Mouse (Mus musculus): ENCODE data around the gene Gm10065.
"Not testable (repeated sequence)": the region's sequence is repeated elsewhere in the genome, so short reads cannot be mapped to it uniquely, and the experiment has no call there.

Gene Gm10065

DNA sequence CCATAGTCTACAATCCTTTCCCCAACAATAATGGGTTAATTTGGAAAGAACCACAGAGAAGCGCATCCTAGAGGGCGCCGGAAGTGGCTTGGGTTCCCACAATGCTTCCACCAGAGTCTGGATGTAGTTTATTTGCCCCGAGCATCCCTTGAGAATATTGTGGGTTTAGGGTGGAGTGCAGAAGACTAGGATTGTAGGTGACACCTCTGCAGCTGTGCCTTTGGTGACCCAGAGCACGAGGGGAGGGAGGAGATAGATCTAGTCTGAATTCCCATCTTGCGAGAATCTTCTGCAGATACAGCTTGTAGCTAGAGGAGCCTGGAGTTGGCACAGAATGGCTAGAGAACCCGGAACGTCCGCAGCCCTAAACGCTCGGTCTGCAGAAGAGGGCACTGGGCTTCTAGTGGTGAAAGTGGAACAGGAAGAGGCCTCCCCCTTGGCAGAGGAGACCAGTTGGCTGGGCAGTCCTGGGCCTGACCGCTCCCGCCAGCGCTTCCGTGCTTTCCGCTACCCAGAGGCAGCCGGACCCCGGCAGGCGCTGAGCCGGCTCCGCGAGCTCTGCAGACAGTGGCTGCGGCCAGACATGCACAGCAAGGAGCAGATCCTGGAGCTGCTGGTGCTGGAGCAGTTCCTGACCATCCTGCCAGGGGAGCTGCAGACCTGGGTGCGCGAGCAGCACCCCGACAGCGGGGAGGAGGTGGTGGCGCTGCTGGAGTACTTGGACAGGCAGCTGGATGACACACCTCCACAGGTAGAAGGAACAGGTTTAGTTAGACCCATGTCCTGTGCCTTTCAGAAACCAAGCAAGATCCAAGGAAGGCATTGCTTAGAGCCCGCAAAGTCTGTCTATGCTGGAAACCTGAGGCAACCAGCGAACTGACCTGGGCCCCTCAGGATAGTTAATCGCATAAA, at the start of gene Gm10065, which contains the start of gene Zkscan4:
Gene Gm10065 (minus strand): TSS at position 683 of the 912 bp plus-strand sequence.
Gene Zkscan4 (plus strand): TSS at position 149 of the 912 bp plus-strand sequence.
- peak; percentile 94 for ATAC-seq (ENCODE audit: insufficient number of reproducible peaks, low FRiP score, low TSS enrichment)

- peak; percentile 100 for ATAC-seq (ENCODE audit: insufficient number of reproducible peaks, low FRiP score, low TSS enrichment)
These were observed 27.0 kb upstream of the Gm10065 start for GRCm38 (mm10) chr13:21506221-21506649.

DNA sequence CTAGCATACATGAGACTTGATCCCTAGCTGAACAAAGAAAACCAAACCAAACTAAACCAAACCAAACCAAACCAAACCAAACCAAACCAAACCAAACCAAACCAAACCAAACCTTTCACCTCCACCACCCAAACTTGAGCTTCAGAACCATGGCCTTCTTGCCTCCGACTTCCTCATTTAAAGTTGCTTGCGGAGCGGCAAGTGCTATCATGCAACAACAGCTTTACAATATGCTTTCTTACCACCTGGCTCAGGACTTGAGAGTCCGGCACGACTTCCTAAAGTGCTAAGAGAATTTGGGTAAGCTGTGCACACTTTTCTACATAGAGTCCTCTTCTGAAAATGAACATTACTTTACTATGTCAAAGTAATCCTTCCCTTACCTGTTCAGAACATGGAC, 23.1 kb upstream of the Gm10065 start:
- ATAC-seq (ENCODE audit: insufficient number of reproducible peaks, low FRiP score, low TSS enrichment): no peak

DNA sequence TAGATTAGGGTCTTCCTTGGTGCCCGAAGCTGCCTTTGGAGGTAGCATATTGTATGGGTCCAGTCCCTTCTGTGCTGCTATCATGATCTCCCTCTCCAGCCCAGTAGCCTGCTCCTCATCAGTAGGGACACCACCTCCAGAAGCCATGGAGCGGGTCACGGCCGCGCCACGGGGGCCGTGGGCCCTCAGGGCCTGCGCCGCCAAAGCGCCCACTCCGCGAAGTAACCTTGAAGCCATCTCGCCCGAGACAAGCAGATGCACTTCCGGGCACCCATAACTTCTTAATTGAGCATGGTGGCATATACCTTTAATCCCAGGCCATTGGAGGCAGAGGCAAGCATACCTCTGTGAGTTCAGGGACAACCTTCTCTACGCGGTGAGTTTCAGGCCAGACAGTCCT, 21.9 kb upstream of the Gm10065 start, which contains the start of gene Gm11273:
Gene Gm11273 (minus strand): TSS at position 237 of the 400 bp plus-strand sequence.
- ATAC-seq (ENCODE audit: insufficient number of reproducible peaks, low FRiP score, low TSS enrichment): not testable (repeated sequence)

DNA sequence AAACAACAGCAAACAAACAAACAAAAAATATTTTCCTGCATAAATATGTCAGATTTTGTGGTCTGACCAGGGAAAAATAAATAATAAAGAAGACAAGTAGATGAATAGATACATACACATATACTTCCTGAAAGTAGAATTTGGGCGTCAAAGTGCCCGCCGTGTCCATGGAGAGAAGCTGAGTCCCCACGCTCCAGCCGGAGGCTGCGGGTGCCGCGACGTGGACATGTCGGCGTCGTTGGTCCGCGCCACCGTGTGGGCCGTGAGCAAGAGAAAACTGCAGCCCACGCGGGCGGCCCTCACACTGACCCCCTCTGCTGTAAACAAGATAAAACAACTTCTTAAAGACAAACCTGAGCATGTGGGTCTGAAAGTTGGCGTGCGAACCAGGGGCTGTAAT, 15.8 kb upstream of the Gm10065 start, which contains the start of gene AK157302:
Gene AK157302 (plus strand): TSS at position 144 of the 400 bp plus-strand sequence.
- no peak for ATAC-seq (ENCODE audit: insufficient number of reproducible peaks, low FRiP score, low TSS enrichment)

GRCm38 (mm10) chr13:21492847-21493246, 13.6 kb upstream of the Gm10065 start:
- no peak for ATAC-seq (ENCODE audit: insufficient number of reproducible peaks, low FRiP score, low TSS enrichment)

- no peak for ATAC-seq (ENCODE audit: insufficient number of reproducible peaks, low FRiP score, low TSS enrichment)
These were observed 7.6 kb upstream of the Gm10065 start for GRCm38 (mm10) chr13:21486881-21487280.

DNA sequence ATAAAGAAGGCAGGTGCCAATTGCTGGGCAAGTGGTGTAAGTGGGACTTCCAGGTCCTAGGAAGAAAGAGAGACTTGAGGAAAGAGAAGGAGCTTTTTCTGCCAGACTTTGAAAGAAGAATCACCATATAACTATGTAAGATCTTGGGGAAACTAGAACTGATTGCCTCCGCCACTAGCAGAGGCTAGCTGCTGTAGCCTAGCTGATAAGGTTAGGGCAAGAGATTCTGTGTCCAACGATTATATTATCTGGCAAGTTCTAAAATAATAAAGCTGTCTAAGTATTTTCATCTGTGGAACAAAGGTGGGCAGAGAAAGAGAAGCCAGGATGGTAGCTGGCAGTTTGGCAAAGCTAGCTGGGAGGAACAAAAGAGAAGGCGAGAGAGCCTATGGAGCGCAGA, 6.8 kb downstream of the Gm10065 start:
- no peak for ATAC-seq (ENCODE audit: insufficient number of reproducible peaks, low FRiP score, low TSS enrichment)

GRCm38 (mm10) chr13:21469097-21469496, 10.1 kb downstream of the Gm10065 start:
- no peak for ATAC-seq (ENCODE audit: insufficient number of reproducible peaks, low FRiP score, low TSS enrichment)

DNA sequence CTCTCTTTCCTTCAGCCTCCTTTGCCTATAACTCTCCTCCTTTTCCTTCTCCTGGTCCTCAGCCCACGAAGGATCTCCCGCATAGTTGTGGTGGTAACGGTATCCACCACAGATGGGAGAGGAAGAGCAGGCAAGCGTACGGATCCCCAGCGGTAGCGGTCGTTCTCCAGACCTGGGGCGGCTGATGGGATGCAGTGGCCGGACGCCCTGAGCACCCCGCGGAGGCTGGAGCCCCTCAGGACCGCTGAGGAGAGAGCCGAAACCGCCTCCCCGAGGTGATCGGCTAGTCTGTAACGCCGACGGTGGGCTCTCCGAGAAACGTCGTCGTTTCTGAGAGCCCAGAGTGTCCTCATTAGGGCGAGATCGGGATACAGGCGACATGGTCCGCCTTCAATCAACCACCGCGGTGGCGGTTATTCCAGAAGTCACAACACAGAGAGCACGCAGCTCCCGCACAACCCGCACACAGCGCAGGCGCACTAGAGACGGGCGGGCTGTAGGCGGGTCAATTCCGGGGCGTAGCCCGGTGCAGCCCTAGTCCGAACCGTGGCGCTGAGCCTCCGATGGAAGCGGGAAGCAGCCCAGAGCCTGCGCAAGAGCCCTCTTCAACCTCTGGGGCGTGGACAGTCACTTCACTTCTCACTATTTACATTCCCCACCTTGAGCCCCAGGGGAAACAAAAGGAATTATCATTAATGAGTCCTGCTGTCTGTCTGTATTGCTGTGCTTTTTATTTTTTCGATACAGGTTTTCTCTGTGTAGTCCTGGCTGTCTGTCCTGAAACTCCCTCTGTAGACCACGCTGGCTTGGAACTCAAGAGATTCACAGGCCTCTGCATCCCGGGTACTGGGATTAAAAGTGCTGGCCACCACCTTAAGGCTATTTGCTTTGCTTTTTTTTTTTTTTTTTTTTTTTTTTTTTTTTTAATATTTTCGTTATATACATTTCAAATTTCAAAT, 10.9 kb downstream of the Gm10065 start, which contains the start of gene Nkapl:
Gene Nkapl (minus strand): TSS at position 449 of the 959 bp plus-strand sequence.
- ATAC-seq (ENCODE audit: insufficient number of reproducible peaks, low FRiP score, low TSS enrichment): peak; percentile 100

- ATAC-seq (ENCODE audit: insufficient number of reproducible peaks, low FRiP score, low TSS enrichment): no peak
These were observed 11.9 kb downstream of the Gm10065 start for GRCm38 (mm10) chr13:21467336-21467735.

DNA sequence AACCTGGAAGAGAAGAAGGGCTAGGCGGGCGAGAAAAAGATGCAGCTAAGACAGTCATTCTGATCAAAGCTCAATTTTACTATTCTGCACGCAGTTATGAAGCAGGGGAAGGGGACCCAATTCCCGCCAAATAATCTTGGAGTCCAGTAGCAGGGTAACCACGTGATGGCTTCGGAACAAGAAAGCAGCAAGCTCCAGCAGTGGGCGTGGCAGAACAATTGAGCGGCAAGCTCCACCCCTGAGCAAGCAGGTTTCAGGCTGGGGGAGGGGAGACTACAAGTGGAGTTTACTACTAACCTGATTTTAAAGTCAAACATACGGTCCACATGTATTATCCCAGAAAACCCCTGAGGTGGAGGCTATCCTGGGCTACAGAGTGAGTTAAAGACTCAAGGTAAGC, 16.7 kb downstream of the Gm10065 start:
- ATAC-seq (ENCODE audit: insufficient number of reproducible peaks, low FRiP score, low TSS enrichment): not testable (repeated sequence)

DNA sequence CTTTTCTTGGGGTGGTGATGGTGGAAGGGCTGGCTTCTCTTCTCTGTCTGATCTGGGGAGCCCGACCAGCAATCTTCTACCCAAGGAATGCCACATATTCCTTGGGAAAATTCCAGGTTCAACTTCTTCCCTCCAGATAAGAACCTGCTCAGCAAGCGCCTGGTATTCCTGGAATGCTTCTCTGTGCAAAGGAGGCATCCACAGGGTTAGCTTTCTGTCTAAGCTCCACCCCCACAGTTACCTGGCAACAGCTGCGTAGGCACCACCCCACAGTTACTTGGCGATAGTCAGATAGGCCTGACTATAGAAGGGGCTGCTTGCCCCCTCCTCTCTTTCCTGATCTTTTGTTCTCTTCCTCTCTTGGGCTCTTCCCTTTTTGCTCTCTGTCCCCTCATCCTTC, 22.9 kb downstream of the Gm10065 start:
- ATAC-seq (ENCODE audit: insufficient number of reproducible peaks, low FRiP score, low TSS enrichment): no peak

DNA sequence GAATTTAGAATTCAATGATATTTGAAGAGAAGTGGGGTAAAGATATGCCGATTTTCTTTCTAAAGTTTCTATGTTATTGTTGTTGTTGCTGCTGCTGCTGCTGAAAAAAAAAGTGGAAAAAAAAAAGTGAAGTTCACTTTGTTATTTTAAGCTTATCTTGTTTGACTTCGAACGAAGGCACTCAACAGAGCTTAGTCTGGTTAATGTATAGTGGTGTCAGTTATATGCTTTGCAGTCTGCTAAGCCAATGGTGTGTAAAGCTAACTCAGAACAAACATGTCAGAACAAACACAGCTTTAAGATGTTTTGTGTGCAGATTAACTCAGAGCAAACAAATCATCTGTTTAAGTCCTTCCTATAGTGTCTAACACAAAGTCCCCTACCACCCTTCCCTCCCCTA, 25.1 kb downstream of the Gm10065 start:
- ATAC-seq (ENCODE audit: insufficient number of reproducible peaks, low FRiP score, low TSS enrichment): no peak

DNA sequence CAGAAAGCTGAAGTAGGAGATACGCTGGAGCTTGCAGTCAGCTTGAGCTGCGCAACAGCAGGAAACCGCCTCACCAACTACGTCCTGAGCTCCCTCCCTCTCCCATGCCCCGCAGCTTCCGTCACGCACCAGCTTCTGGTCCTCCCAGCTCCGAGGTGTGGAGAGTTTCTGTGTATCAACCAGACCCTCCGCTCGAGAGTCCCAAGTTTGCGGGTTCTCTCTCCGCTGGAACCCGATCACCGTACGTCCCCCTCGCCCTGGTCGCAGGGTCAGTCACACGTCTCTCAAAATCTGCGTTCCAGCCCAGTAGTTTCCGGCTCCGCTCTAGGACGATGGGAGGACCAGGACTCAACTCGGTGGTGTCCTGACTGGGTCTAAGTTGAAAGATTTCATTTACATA, 25.8 kb downstream of the Gm10065 start, which contains the start of gene Zscan26:
Gene Zscan26 (minus strand): TSS at position 282 of the 400 bp plus-strand sequence.
- peak; percentile 97 for ATAC-seq (ENCODE audit: insufficient number of reproducible peaks, low FRiP score, low TSS enrichment)

DNA sequence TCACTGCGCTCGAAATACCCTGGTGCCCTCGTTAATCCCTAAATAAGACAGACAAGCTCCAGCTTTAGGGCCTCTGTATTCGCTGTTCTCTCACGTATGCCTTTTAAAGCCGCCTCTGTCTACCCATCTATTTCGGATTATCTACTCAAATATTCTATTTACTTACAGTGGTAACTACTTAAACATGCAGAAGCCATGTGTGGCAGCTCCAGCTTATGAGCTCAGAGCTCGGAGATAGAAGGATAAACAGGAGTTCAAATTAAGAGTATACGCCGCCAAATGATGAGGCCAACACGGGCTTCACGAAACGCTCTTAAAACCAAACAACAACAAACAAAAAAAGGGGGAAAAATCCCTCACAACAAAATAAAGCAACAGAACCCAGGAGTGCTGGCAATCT, 26.2 kb downstream of the Gm10065 start:
- no peak for ATAC-seq (ENCODE audit: insufficient number of reproducible peaks, low FRiP score, low TSS enrichment)

GRCm38 (mm10) chr13:21447856-21448614, 31.2 kb downstream of the Gm10065 start:
- no peak for ATAC-seq (ENCODE audit: insufficient number of reproducible peaks, low FRiP score, low TSS enrichment)

GRCm38 (mm10) chr13:21446796-21447195, 32.4 kb downstream of the Gm10065 start:
- no peak for ATAC-seq (ENCODE audit: insufficient number of reproducible peaks, low FRiP score, low TSS enrichment)

DNA sequence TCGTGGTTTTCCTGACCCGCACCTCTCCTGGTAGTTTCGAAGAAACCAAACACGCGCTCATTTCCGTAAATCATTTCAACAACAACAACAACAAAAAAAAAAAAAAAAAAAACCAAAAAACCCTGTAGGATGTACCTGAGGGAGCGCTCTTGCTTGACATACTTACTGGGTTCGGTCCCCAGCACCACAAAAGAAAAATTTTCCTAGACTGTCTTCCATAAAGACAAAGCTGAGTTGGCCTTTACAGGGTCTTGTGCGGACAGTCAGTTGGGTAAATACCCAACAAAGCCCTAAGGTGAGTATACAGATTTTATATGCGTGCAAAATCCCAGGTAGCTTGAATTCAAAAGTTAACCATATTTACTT, 38.1 kb downstream of the Gm10065 start:
- ATAC-seq (ENCODE audit: insufficient number of reproducible peaks, low FRiP score, low TSS enrichment): peak; percentile 18; the same call in 1 of the 2 replicates
